Mouse (Mus musculus): ENCODE results near the gene Txnrd3.

DNA sequence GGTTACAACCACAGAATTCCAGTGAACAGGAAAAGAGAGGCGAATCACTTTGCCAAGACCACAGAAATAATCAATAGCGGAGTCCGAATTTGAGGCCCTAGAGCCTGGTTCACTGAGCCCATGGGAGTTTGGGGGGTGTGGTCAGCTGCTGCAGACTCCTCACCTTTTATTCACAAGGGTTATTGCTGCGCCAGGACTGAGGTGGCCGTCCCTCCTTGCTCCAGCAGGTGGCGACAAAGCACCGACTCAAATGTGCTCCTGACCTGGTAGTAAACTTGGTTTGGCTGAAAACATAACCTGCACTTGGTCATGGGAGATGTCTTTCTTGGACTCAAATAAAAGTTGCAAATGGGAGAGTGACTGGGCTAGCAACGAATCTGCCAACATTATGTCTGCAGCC, 36.4 kb downstream of the Txnrd3 start:
- TF ChIP-seq CTCF (IDR thresholded peaks at IDR 0.05; ENCODE audit: low read depth) (peak; percentile 87), EP300 (IDR thresholded peaks at IDR 0.05; ENCODE audit: low read depth) (no peak)
